Mouse (Mus musculus): Measurements from ENCODE around the gene Acot9. TPM values are rescaled to one million over a fixed set of nuclear protein-coding genes. Genes with fewer than 3 reads are reported as not detected.

The Acot9 gene
- polyA plus RNA-seq, 1 experiment from 2014 or later: 34.3 TPM

DNA sequence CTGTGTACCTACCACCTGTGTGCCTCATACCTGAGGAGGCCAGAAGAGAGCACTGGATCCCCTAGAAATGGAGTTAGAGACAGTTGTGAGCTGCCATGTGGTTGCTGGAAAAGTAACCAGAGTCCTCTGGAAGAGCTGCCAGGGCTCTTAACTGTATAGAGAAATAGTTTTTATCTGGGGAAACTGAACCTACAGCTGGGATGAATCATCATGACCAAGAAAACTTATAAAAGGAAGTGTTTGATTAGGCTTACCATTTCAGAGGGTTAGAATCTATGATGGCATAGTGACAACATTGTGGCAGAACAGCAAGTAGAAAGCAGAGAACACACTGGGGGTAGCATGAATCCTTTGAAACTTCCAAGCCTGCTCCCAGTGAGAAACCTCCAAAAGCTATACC is 5.4 kb upstream of the Acot9 start:
- no peak for TF ChIP-seq CTCF (IDR thresholded peaks at IDR 0.05; ENCODE audit: low read depth)
- no peak for TF ChIP-seq EP300 (optimal IDR thresholded peaks at IDR 0.05)

DNA sequence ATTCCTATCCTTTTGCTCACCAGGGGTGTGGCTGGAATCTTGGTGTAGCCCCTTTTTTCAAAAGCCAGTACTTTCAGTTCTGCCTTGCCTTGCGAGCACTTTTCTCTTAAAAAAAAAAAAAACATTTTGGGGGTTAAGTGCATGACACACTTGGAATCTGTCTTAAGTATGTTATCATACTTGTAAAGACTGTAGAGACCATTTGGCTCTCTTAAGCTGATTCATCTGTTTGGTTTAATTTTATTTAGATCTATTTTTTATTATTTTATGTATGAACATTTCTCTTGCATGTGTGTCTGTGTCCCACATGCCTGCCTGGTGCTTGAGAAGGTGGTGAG is 641 bp downstream of the Acot9 start:
- no peaks in the 10 kb centered on the region for H3K27me3 ChIP-seq (ENCODE audit: control insufficient read depth, insufficient read depth, low read length)
- H3K4me3 ChIP-seq (ENCODE audit: low read depth, low read length): peak overlapping the region; percentile 54
- peak overlapping the region; percentile 70 for H3K9ac ChIP-seq (ENCODE audit: low read length)
- WGBS: 40% methylated on average over 1 of the region's 1 CpGs
- no peaks in the 10 kb centered on the region for H3K4me1 ChIP-seq (replicated peaks; ENCODE audit: control insufficient read depth, insufficient read depth)
- peak overlapping the region; percentile 87 for H3K27ac ChIP-seq (replicated peaks)
- TF ChIP-seq EP300 (optimal IDR thresholded peaks at IDR 0.05): no peak
- H3K4me2 ChIP-seq (replicated peaks; ENCODE audit: low read depth): peak overlapping the region; percentile 51
- H3K9me3 ChIP-seq (ENCODE audit: control insufficient read depth, low read length): no peaks in the 10 kb centered on the region
- no peak; the same call in 1 of the 2 replicates for ATAC-seq (ENCODE audit: low FRiP score, low TSS enrichment)
- DNase-seq (ENCODE audit: low spot score): no peak
- no peaks in the 10 kb centered on the region for H3K36me3 ChIP-seq (ENCODE audit: control insufficient read depth, insufficient read depth, low read length)

More for the DNA sequence above, 5.4 kb upstream of the Acot9 start:
- Histone ChIP-seq H3K4me3 (ENCODE audit: low read depth, low read length) (no peak overlapping the region), H3K4me2 (replicated peaks; ENCODE audit: low read depth) (no peak overlapping the region), H3K9me3 (ENCODE audit: control insufficient read depth, low read length) (no peaks in the 10 kb centered on the region), H3K27ac (replicated peaks) (no peak overlapping the region), H3K36me3 (ENCODE audit: control insufficient read depth, insufficient read depth, low read length) (no peaks in the 10 kb centered on the region), H3K9ac (ENCODE audit: low read length) (no peak overlapping the region), H3K4me1 (replicated peaks; ENCODE audit: control insufficient read depth, insufficient read depth) (no peaks in the 10 kb centered on the region), H3K27me3 (ENCODE audit: control insufficient read depth, insufficient read depth, low read length) (no peaks in the 10 kb centered on the region)
- ATAC-seq (ENCODE audit: low FRiP score, low TSS enrichment) (no peak), DNase-seq (ENCODE audit: low spot score) (no peak)

DNA sequence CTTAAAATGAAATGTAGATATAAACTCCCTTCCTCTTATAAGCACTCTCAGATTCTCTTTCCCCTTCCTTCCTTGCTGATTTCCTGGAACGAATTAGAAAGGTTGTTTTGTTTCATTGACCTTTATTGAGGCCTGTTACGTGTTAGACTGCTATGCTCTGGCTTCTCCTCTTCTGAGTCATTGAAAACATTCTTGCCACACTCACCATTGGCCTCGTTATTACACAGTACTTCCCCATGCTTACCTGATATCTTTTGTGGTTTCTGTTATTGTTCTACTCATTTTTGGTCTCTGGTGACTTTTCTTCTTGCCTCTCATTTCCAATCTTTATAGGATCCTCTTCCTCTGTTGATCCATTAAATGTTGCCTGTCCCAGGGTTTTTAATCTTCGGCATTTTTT is 16.2 kb downstream of the Acot9 start:
- no peak for DNase-seq (ENCODE audit: low spot score)
- TF ChIP-seq EP300 (optimal IDR thresholded peaks at IDR 0.05) (no peak), CTCF (IDR thresholded peaks at IDR 0.05; ENCODE audit: low read depth) (no peak)
- 76% methylated on average over 4 of the region's 4 CpGs for WGBS
- no peaks in the 10 kb centered on the region for H3K4me1 ChIP-seq (replicated peaks; ENCODE audit: control insufficient read depth, insufficient read depth)
- ATAC-seq (ENCODE audit: low FRiP score, low TSS enrichment): no peak
- H3K27me3 ChIP-seq (ENCODE audit: control insufficient read depth, insufficient read depth, low read length): no peaks in the 10 kb centered on the region
- H3K36me3 ChIP-seq (ENCODE audit: control insufficient read depth, insufficient read depth, low read length): no peaks in the 10 kb centered on the region
- no peak overlapping the region for H3K4me3 ChIP-seq (ENCODE audit: low read depth, low read length)
- H3K4me2 ChIP-seq (replicated peaks; ENCODE audit: low read depth): no peak overlapping the region
- no peak overlapping the region for H3K9ac ChIP-seq (ENCODE audit: low read length)
- no peaks in the 10 kb centered on the region for H3K9me3 ChIP-seq (ENCODE audit: control insufficient read depth, low read length)
- H3K27ac ChIP-seq (replicated peaks): no peak overlapping the region

DNA sequence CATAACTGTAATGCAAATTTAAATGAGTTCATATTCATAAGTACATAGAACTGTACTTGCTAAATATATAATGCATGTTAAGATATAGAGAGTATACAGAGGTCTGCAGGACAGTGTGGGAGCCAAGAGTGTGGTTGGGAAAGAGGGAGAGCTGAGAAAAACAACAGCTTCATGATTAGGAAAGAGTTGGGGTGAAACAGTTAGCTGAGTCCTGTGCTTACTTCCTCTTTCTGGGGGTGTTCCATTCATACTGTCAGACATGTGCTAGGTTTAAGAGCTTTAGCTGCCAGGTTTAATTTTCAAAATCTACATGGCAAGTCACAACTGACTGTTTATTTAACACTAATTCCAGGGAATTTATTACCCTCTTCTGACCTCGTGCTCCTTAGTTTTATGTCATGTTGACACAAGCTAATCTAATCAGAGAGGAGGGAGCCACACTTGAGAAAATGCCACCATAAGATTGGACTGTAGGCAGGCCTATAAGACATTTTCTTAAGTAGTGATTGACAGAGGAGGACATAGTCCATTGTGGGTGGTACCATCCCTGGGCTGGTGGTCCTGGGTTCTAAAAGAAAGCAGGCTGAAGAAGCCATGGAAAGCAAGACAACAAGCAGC is 18.3 kb downstream of the Acot9 start:
- TF ChIP-seq EP300 (optimal IDR thresholded peaks at IDR 0.05) (no peak), CTCF (IDR thresholded peaks at IDR 0.05; ENCODE audit: low read depth) (no peak)
- no peak overlapping the region for H3K4me2 ChIP-seq (replicated peaks; ENCODE audit: low read depth)
- DNase-seq (ENCODE audit: low spot score) (no peak), ATAC-seq (ENCODE audit: low FRiP score, low TSS enrichment) (no peak)
- WGBS: 35% methylated on average over 1 of the region's 1 CpGs
- H3K4me3 ChIP-seq (ENCODE audit: low read depth, low read length): no peak overlapping the region
- no peaks in the 10 kb centered on the region for H3K9me3 ChIP-seq (ENCODE audit: control insufficient read depth, low read length)
- H3K27ac ChIP-seq (replicated peaks): no peak overlapping the region
- H3K4me1 ChIP-seq (replicated peaks; ENCODE audit: control insufficient read depth, insufficient read depth): no peaks in the 10 kb centered on the region
- no peaks in the 10 kb centered on the region for H3K27me3 ChIP-seq (ENCODE audit: control insufficient read depth, insufficient read depth, low read length)
- H3K36me3 ChIP-seq (ENCODE audit: control insufficient read depth, insufficient read depth, low read length): no peaks in the 10 kb centered on the region
- H3K9ac ChIP-seq (ENCODE audit: low read length): no peak overlapping the region

DNA sequence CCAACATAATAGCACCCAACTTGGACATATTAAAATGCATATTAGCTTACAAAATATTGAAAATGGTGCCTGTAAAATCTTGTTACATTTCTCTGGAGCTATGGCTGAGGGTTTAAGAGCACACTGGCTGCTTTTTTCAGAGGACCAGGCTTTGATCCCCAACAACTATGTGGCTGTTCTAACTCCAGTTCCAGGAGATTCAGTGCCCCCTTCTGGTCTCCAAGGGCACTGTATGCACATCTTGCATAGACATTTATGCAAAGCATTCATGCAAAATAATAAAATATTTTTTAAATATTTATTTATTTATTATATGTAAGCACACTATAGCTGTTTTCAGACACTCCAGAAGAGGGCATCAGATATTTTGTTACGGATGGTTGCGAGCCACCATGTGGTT is 44.1 kb downstream of the Acot9 start:
- 92% methylated on average over 2 of the region's 2 CpGs for WGBS
- no peak for TF ChIP-seq EP300 (optimal IDR thresholded peaks at IDR 0.05)
- peak; percentile 44 for TF ChIP-seq CTCF (IDR thresholded peaks at IDR 0.05; ENCODE audit: low read depth)
- no peaks in the 10 kb centered on the region for H3K4me1 ChIP-seq (replicated peaks; ENCODE audit: control insufficient read depth, insufficient read depth)

DNA sequence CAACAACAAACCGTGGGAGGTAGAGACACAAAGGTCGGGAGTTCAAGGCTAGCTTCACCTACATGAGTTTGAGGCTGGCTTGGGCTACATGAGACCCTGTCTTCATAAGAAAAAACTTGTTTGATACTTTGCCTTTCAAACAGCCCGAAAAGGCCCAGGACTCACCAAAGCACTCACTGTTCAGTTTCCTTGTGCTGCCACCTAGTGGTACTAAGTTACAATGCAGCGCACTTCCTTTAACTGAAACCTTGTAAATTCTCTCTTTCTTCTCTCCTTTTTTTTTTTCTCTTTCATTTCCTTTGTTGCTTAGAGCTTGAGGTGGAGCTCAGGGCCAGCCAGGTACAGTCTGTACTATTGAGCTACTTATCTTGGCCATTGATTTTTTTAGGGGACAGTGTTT is 55.8 kb downstream of the Acot9 start:
- no peak for TF ChIP-seq EP300 (optimal IDR thresholded peaks at IDR 0.05)
- peak; percentile 78 for TF ChIP-seq CTCF (IDR thresholded peaks at IDR 0.05; ENCODE audit: low read depth)
- no peak for ATAC-seq (ENCODE audit: low FRiP score, low TSS enrichment)
- H3K4me2 ChIP-seq (replicated peaks; ENCODE audit: low read depth): no peak overlapping the region
- peak; percentile 18 for DNase-seq (ENCODE audit: low spot score)
- no peaks in the 10 kb centered on the region for H3K27me3 ChIP-seq (ENCODE audit: control insufficient read depth, insufficient read depth, low read length)
- H3K36me3 ChIP-seq (ENCODE audit: control insufficient read depth, insufficient read depth, low read length): no peaks in the 10 kb centered on the region
- WGBS: 35% methylated on average over 4 of the region's 4 CpGs
- H3K4me1 ChIP-seq (replicated peaks; ENCODE audit: control insufficient read depth, insufficient read depth): no peaks in the 10 kb centered on the region
- H3K9me3 ChIP-seq (ENCODE audit: control insufficient read depth, low read length): no peaks in the 10 kb centered on the region
- no peak overlapping the region for H3K9ac ChIP-seq (ENCODE audit: low read length)
- H3K4me3 ChIP-seq (ENCODE audit: low read depth, low read length): no peak overlapping the region
- no peak overlapping the region for H3K27ac ChIP-seq (replicated peaks)

More for the DNA sequence above, 44.1 kb downstream of the Acot9 start:
- DNase-seq (ENCODE audit: low spot score) (no peak), ATAC-seq (ENCODE audit: low FRiP score, low TSS enrichment) (no peak)
- Histone ChIP-seq H3K36me3 (ENCODE audit: control insufficient read depth, insufficient read depth, low read length) (no peaks in the 10 kb centered on the region), H3K27me3 (ENCODE audit: control insufficient read depth, insufficient read depth, low read length) (no peaks in the 10 kb centered on the region), H3K4me3 (ENCODE audit: low read depth, low read length) (no peak overlapping the region), H3K4me2 (replicated peaks; ENCODE audit: low read depth) (no peak overlapping the region), H3K9me3 (ENCODE audit: control insufficient read depth, low read length) (no peaks in the 10 kb centered on the region), H3K27ac (replicated peaks) (no peak overlapping the region), H3K9ac (ENCODE audit: low read length) (no peak overlapping the region)

All from stomach, postnatal 0 days (tissue).